Mouse (Mus musculus) heart, adult 11 months (tissue): Measurements from ENCODE around the gene 2310034G01Rik.

Source experiments
- DNase-seq: peaks from one replicate; pipeline ENCODE4 v3.0.0; 2022

2310034G01Rik gene

GRCm38 (mm10) chr19:46328081-46329030 is 21.7 kb downstream of the 2310034G01Rik start, which contains the start of gene Fbxl15:
Fbxl15 (plus strand) TSS chr19:46328184.
- DNase-seq, result peak; percentile 99

GRCm38 (mm10) chr19:46327531-46328064 is 22.5 kb downstream of the 2310034G01Rik start:
- DNase-seq, result peak; percentile 91

GRCm38 (mm10) chr19:46326756-46327305 is 23.3 kb downstream of the 2310034G01Rik start, which contains the start of gene Psd:
Psd (minus strand) TSS chr19:46327156.
- DNase-seq, result peak; percentile 94

- DNase-seq, result peak; percentile 91
Observed at GRCm38 (mm10) chr19:46326019-46326755, 23.9 kb downstream of the 2310034G01Rik start.

GRCm38 (mm10) chr19:46324918-46325317 is 25.2 kb downstream of the 2310034G01Rik start:
- DNase-seq, result peak; percentile 83

GRCm38 (mm10) chr19:46324366-46324765 is 25.7 kb downstream of the 2310034G01Rik start:
- peak; percentile 90 for DNase-seq

GRCm38 (mm10) chr19:46323716-46324115 is 26.4 kb downstream of the 2310034G01Rik start:
- DNase-seq, result no peak

GRCm38 (mm10) chr19:46322996-46323572 is 27.0 kb downstream of the 2310034G01Rik start:
- peak; percentile 86 for DNase-seq

GRCm38 (mm10) chr19:46322144-46322995 is 27.7 kb downstream of the 2310034G01Rik start:
- peak; percentile 86 for DNase-seq

- DNase-seq, result peak; percentile 87
Observed at GRCm38 (mm10) chr19:46321101-46321943, 28.8 kb downstream of the 2310034G01Rik start.

- DNase-seq, result peak; percentile 86
Observed at GRCm38 (mm10) chr19:46320076-46320785, 29.9 kb downstream of the 2310034G01Rik start.

GRCm38 (mm10) chr19:46318586-46319378 is 31.3 kb downstream of the 2310034G01Rik start:
- DNase-seq, result peak; percentile 95

GRCm38 (mm10) chr19:46318031-46318471 is 32.1 kb downstream of the 2310034G01Rik start:
- DNase-seq, result peak; percentile 89

- peak; percentile 85 for DNase-seq
Observed at GRCm38 (mm10) chr19:46317546-46317885, 32.6 kb downstream of the 2310034G01Rik start.

GRCm38 (mm10) chr19:46316846-46317545 is 33.1 kb downstream of the 2310034G01Rik start:
- DNase-seq, result peak; percentile 86

- DNase-seq, result peak; percentile 79
Observed at GRCm38 (mm10) chr19:46315752-46316610, 34.1 kb downstream of the 2310034G01Rik start.
